Mouse (Mus musculus) spleen, postnatal 10 days (tissue): Measurements from ENCODE around the gene Mprip.
"Not testable (repeated sequence)": the region's sequence is repeated elsewhere in the genome, so short reads cannot be mapped to it uniquely, and the experiment has no call there.

ENCODE experiments used
- DNase-seq, 2 experiments: peaks; one replicate each; pipeline ENCODE4 v3.0.0; 2021 to 2022; ENCODE audit warnings: low spot score in 2 of 2

Mprip gene

GRCm38 (mm10) chr11:59715424-59715840 is 54.3 kb downstream of the Mprip start:
- no peak for DNase-seq

- DNase-seq = no peak
Observed at GRCm38 (mm10) chr11:59717801-59718291, 56.7 kb downstream of the Mprip start.

- no peak for DNase-seq
Observed at GRCm38 (mm10) chr11:59719185-59719584, 58.1 kb downstream of the Mprip start.

- no peak for DNase-seq
Observed at GRCm38 (mm10) chr11:59721385-59721784, 60.3 kb downstream of the Mprip start.

GRCm38 (mm10) chr11:59727204-59727603 is 66.1 kb downstream of the Mprip start:
- no peak for DNase-seq

GRCm38 (mm10) chr11:59731821-59732220 is 70.7 kb downstream of the Mprip start:
- DNase-seq = no peak

GRCm38 (mm10) chr11:59732407-59733066 is 71.4 kb downstream of the Mprip start:
- no peak for DNase-seq

- not testable (repeated sequence) for DNase-seq
Observed at GRCm38 (mm10) chr11:59733600-59733999, 72.5 kb downstream of the Mprip start.

- no peak for DNase-seq
Observed at GRCm38 (mm10) chr11:59734335-59734734, 73.2 kb downstream of the Mprip start.

GRCm38 (mm10) chr11:59735938-59736337 is 74.8 kb downstream of the Mprip start:
- DNase-seq = not testable (repeated sequence)

GRCm38 (mm10) chr11:59737250-59737649 is 76.1 kb downstream of the Mprip start:
- no peak for DNase-seq

- DNase-seq = peak in 1 of 2 experiments; percentile 55
Observed at GRCm38 (mm10) chr11:59739996-59740395, 78.9 kb downstream of the Mprip start.

- no peak for DNase-seq
Observed at GRCm38 (mm10) chr11:59741915-59742314, 80.8 kb downstream of the Mprip start.

- no peak for DNase-seq
Observed at GRCm38 (mm10) chr11:59743307-59743706, 82.2 kb downstream of the Mprip start.

- no peak for DNase-seq
Observed at GRCm38 (mm10) chr11:59743712-59744111, 82.6 kb downstream of the Mprip start.

GRCm38 (mm10) chr11:59744374-59744773 is 83.3 kb downstream of the Mprip start:
- DNase-seq = no peak

- DNase-seq = no peak
Observed at GRCm38 (mm10) chr11:59745851-59746250, 84.7 kb downstream of the Mprip start.

- peak in 1 of 2 experiments; percentile 67 for DNase-seq
Observed at GRCm38 (mm10) chr11:59746614-59747013, 85.5 kb downstream of the Mprip start.

GRCm38 (mm10) chr11:59749050-59749449 is 87.9 kb downstream of the Mprip start:
- DNase-seq = no peak

- DNase-seq = no peak
Observed at GRCm38 (mm10) chr11:59754504-59754903, 93.4 kb downstream of the Mprip start.

- no peak for DNase-seq
Observed at GRCm38 (mm10) chr11:59756351-59756750, 95.2 kb downstream of the Mprip start.

GRCm38 (mm10) chr11:59758191-59758985 is 97.3 kb downstream of the Mprip start:
- DNase-seq = no peak

GRCm38 (mm10) chr11:59759178-59759577 is 98.1 kb downstream of the Mprip start:
- no peak for DNase-seq
